Mouse (Mus musculus) heart, embryonic 11.5 days (tissue): ENCODE data around the gene Megf8. TPM values are rescaled to one million over a fixed set of nuclear protein-coding genes. Genes with fewer than 3 reads are reported as not detected.

ENCODE experiments used
- ATAC-seq: fragments of 200-750 bp; cut with Nextera tagmentation; replicated peaks from 2 replicates; pipeline ENCODE4 v1.8.0; 2017; ENCODE audit warnings: moderate library complexity; ENCODE audit not compliant: insufficient number of reproducible peaks, low FRiP score, low TSS enrichment
- H3K27ac ChIP-seq: fragments of 300-500 bp; sonication (generic); 2 replicates; pipeline ENCODE4 v1.5.1; 2014; ENCODE audit warnings: mild to moderate bottlenecking, low read depth, low read length
- H3K27me3 ChIP-seq: fragments of 300-500 bp; sonication (generic); 2 replicates; pipeline ENCODE4 v1.6.1; 2014; ENCODE audit warnings: mild to moderate bottlenecking, low read length, mixed read lengths; ENCODE audit not compliant: control insufficient read depth, insufficient read depth
- H3K36me3 ChIP-seq: fragments of 300-500 bp; sonication (generic); 2 replicates; pipeline ENCODE4 v1.6.1; 2014; ENCODE audit warnings: mild to moderate bottlenecking, low read length, moderate library complexity, mixed read lengths; ENCODE audit not compliant: control insufficient read depth, insufficient read depth
- H3K4me1 ChIP-seq: fragments of 300-500 bp; sonication (generic); 2 replicates; pipeline ENCODE4 v1.6.1; 2014; ENCODE audit warnings: low read length; ENCODE audit not compliant: control insufficient read depth, insufficient read depth
- H3K4me2 ChIP-seq: fragments of 300-500 bp; sonication (generic); 2 replicates; pipeline ENCODE4 v1.6.1; 2014; ENCODE audit warnings: mild to moderate bottlenecking, moderate library complexity
- H3K4me3 ChIP-seq: fragments of 300-500 bp; sonication (generic); 2 replicates; pipeline ENCODE4 v1.5.1; 2014; ENCODE audit warnings: low read depth, low read length
- H3K9ac ChIP-seq: fragments of 300-500 bp; sonication (generic); 2 replicates; pipeline ENCODE4 v1.6.1; 2014; ENCODE audit warnings: mild to moderate bottlenecking, low read depth, low read length, moderate library complexity
- H3K9me3 ChIP-seq: fragments of 300-500 bp; sonication (generic); replicated peaks from 2 replicates; pipeline ENCODE4 v1.6.1; 2016; ENCODE audit warnings: low read length; ENCODE audit not compliant: control insufficient read depth
- WGBS: fragments of 180-500 bp; shearing (Covaris S2); extraction: QIAGEN DNeasy Blood & Tissue Kit; methylation state at CpG from one replicate; pipeline ENCODE4 v1.1.7; 2014; ENCODE audit not compliant: insufficient replicate concordance; 5-methylcytosine and 5-hydroxymethylcytosine counted together
- polyA plus RNA-seq: library from polyadenylated mRNA; unstranded; fragments of >200 nt; fragmentation: Nextera tagmentation; extraction: Ambion mirVana; gene quantifications from 2 replicates; pipeline ENCODE4 v1.2.1, GENCODE M21; 2014

Megf8 gene
- polyA plus RNA-seq, 1 experiment from 2014 or later, result 6.2 TPM

GRCm38 (mm10) chr7:25301063-25301462, 15.9 kb upstream of the Megf8 start, which contains the start of gene Prr19:
Gene Prr19 (plus strand): TSS chr7:25301411.
- no peak; the same call in 1 of the 2 replicates for ATAC-seq
- H3K4me2 ChIP-seq, result no peak within 1 kb of the TSS

GRCm38 (mm10) chr7:25303003-25303684, 13.8 kb upstream of the Megf8 start:
- H3K9me3 ChIP-seq, result no peaks in the 10 kb centered on the region

More at GRCm38 (mm10) chr7:25301063-25301462, 15.9 kb upstream of the Megf8 start, which contains the start of gene Prr19:
- no peaks in the 10 kb centered on the region for H3K36me3 ChIP-seq
- H3K4me1 ChIP-seq, result peaks cover 9% of the 10 kb centered on the region
- H3K27ac ChIP-seq, result no peak within 1 kb of the TSS
- H3K9ac ChIP-seq, result no peak within 1 kb of the TSS
- H3K4me3 ChIP-seq, result no peak within 1 kb of the TSS
- H3K9me3 ChIP-seq, result no peaks in the 10 kb centered on the region
- 52% methylated on average over 19 of the region's 19 CpGs for WGBS
- H3K27me3 ChIP-seq, result peaks cover 18% of the 10 kb centered on the region

GRCm38 (mm10) chr7:25303685-25304006, 13.3 kb upstream of the Megf8 start:
- Histone ChIP-seq H3K27ac (no peak overlapping the region), H3K27me3 (peaks cover 40% of the 10 kb centered on the region), H3K4me1 (0 out of 2 replicates have a peak, but pooled peaks cover 3% of the 10 kb centered on the region), H3K9me3 (no peaks in the 10 kb centered on the region), H3K4me3 (no peak overlapping the region), H3K36me3 (no peaks in the 10 kb centered on the region), H3K4me2 (no peak overlapping the region), H3K9ac (no peak overlapping the region)
- ATAC-seq, result no peak
- WGBS, result 60% methylated on average over 3 of the region's 3 CpGs

More at GRCm38 (mm10) chr7:25303003-25303684, 13.8 kb upstream of the Megf8 start:
- ATAC-seq, result no peak
- Histone ChIP-seq H3K27ac (no peak overlapping the region), H3K27me3 (peaks cover 35% of the 10 kb centered on the region), H3K4me2 (no peak overlapping the region), H3K4me1 (0 out of 2 replicates have a peak, but pooled peaks cover 3% of the 10 kb centered on the region), H3K36me3 (no peaks in the 10 kb centered on the region), H3K9ac (no peak overlapping the region), H3K4me3 (no peak overlapping the region)
- WGBS, result 52% methylated on average over 9 of the region's 9 CpGs

DNA sequence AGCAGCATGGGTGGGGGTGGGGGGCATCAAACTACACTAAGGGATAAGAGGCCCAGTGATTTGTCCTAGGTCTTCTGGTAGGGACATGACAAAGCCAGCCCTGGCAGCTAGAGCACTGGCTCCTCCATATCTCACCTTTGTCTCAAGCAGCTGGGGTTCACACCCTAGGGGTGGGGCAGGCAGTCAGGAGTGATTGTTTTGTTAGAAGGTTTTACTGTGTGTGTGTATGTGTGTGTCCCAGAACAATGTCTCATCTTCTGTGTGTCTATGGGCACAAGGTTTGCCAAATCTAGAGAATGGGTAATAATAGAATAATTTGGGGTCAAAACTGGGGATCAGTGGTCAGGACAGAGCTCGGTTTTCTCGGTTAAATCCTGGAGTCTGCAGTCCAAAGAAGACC, 11.5 kb upstream of the Megf8 start:
- no peak overlapping the region for H3K27ac ChIP-seq
- H3K36me3 ChIP-seq, result no peaks in the 10 kb centered on the region
- no peak for ATAC-seq
- peak overlapping the region; percentile 97 for H3K4me2 ChIP-seq
- no peaks in the 10 kb centered on the region for H3K9me3 ChIP-seq
- 0 out of 2 replicates have a peak, but pooled peaks cover 3% of the 10 kb centered on the region for H3K4me1 ChIP-seq
- H3K27me3 ChIP-seq, result peaks cover 52% of the 10 kb centered on the region
- WGBS, result 0% methylated on average over 2 of the region's 2 CpGs
- peak overlapping the region; percentile 59 for H3K4me3 ChIP-seq
- H3K9ac ChIP-seq, result no peak overlapping the region

DNA sequence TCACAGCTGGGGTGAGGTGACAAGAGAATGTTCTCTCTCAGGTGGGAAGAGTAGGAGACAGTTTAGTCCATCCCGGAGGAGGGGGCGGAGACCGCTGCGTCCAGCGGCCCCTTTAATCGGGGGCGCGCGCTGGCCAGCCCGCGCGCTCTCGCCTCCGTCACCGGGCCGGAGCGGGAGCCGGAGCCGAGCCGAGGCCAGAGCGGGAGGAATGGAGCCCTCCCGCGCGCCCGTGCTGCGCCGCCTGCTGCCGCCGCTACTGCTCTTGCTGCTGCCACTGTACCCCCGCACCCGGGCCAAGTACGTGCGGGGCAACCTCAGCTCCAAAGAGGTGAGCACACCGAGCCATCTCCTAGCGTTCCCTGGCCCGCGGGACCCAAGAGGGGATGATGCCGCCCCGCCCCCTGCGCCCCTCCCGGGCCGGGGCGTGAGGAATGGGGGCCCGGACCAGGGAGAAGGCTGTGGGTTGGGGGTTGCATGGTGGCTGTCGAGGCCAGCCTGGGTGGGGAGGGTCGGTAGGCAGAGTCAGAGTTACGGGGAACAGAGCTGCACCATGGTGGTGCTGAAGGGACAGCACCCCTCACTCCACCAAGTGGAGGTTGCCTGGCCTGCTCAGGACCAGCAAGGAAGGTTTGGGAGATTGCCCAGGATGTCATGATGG, 10.9 kb upstream of the Megf8 start, which contains the start of gene Tmem145:
TSS of gene Tmem145 (plus strand) at position 151 of the 658 bp plus-strand sequence.
- H3K9me3 ChIP-seq, result no peaks in the 10 kb centered on the region
- 0 out of 2 replicates have a peak, but pooled peaks cover 3% of the 10 kb centered on the region for H3K4me1 ChIP-seq
- H3K4me3 ChIP-seq, result peak within 1 kb of the TSS; percentile 59
- H3K27ac ChIP-seq, result no peak within 1 kb of the TSS
- under 1% methylated on average over 47 of the region's 47 CpGs for WGBS
- H3K36me3 ChIP-seq, result no peaks in the 10 kb centered on the region
- peaks cover 54% of the 10 kb centered on the region for H3K27me3 ChIP-seq
- peak; percentile 23; the same call in 1 of the 2 replicates for ATAC-seq
- no peak within 1 kb of the TSS for H3K9ac ChIP-seq
- peak within 1 kb of the TSS; percentile 97 for H3K4me2 ChIP-seq

GRCm38 (mm10) chr7:25306614-25306996, 10.4 kb upstream of the Megf8 start:
- H3K36me3 ChIP-seq, result no peaks in the 10 kb centered on the region
- no peak overlapping the region for H3K9ac ChIP-seq
- no peaks in the 10 kb centered on the region for H3K9me3 ChIP-seq
- peaks cover 59% of the 10 kb centered on the region for H3K27me3 ChIP-seq
- H3K4me3 ChIP-seq, result peak overlapping the region; percentile 59; the same call in 1 of the 2 replicates
- H3K4me1 ChIP-seq, result 0 out of 2 replicates have a peak, but pooled peaks cover 3% of the 10 kb centered on the region
- H3K4me2 ChIP-seq, result peak overlapping the region; percentile 97; the same call in 1 of the 2 replicates
- 40% methylated on average over 2 of the region's 2 CpGs for WGBS
- no peak overlapping the region for H3K27ac ChIP-seq
- ATAC-seq, result no peak

GRCm38 (mm10) chr7:25308702-25309318, 8.2 kb upstream of the Megf8 start:
- ATAC-seq, result no peak
- Histone ChIP-seq H3K4me2 (no peak overlapping the region), H3K9ac (no peak overlapping the region), H3K4me3 (no peak overlapping the region), H3K36me3 (no peaks in the 10 kb centered on the region), H3K27me3 (peaks cover 72% of the 10 kb centered on the region), H3K9me3 (no peaks in the 10 kb centered on the region), H3K27ac (no peak overlapping the region), H3K4me1 (0 out of 2 replicates have a peak, but pooled peaks cover 3% of the 10 kb centered on the region)
- WGBS, result 47% methylated on average over 17 of the region's 17 CpGs

DNA sequence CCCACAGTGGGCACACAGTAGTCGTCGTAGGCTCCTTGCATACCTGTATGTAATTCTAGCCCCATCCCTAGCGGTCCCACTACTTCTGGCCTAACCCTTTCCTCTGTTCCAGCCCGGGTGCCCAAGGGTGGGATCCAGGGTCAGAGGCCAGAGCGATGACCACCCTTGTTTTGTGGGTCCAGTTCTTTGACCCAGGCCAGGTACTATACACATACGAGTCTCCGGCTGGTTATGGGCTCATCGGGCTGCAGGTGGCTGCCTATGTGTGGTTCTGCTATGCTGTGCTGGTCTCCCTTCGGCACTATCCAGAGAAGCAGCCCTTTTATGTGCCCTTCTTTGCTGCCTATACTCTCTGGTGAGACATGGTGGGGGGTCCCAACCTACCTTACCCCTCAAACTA, 7.5 kb upstream of the Megf8 start:
- H3K4me1 ChIP-seq, result peaks cover 3% of the 10 kb centered on the region; the same call in 1 of the 2 replicates
- peaks cover 78% of the 10 kb centered on the region for H3K27me3 ChIP-seq
- no peaks in the 10 kb centered on the region for H3K9me3 ChIP-seq
- no peaks in the 10 kb centered on the region for H3K36me3 ChIP-seq
- no peak overlapping the region for H3K27ac ChIP-seq
- no peak overlapping the region for H3K4me3 ChIP-seq
- H3K4me2 ChIP-seq, result no peak overlapping the region
- no peak overlapping the region for H3K9ac ChIP-seq
- ATAC-seq, result 0 out of 2 replicates have a peak, but pooled peaks have one; percentile 8
- 79% methylated on average over 9 of the region's 9 CpGs for WGBS
